Mouse (Mus musculus) lung, postnatal 25 days (tissue): ENCODE measurements at regions not wholly inside any gene's neighbourhood (a gene's known extent, or its start where the extent isn't known, plus 50 kb on each side); places are given as distances from the start of the nearest gene placed in this dataset.

Experiments
- DNase-seq: peaks from one replicate; pipeline ENCODE4 v3.0.0; 2022; ENCODE audit warnings: low spot score

GRCm38 (mm10) chr9:59232682-59233081 lies 58.7 kb upstream of the Adpgk start:
- DNase-seq = no peak

DNA sequence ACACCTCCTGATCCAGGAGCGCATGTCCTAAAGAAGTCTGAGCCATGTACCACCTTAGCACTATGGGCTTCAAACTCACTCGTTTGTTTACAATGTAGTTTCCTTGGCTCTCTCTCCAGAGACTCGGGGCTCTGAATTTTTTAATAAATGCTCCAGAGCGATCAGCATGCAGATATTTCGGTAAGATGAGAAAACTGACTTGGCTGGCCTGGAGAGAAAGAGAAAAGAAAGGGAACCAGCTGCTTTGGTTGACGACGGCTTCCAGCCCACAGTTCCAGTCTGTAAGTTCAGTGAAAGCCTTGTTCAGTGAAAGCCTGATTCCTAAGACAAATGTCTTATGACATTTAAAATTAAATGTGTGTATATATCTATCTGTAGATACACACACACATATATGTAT lies 59.4 kb upstream of the Adpgk start:
- no peak for DNase-seq

DNA sequence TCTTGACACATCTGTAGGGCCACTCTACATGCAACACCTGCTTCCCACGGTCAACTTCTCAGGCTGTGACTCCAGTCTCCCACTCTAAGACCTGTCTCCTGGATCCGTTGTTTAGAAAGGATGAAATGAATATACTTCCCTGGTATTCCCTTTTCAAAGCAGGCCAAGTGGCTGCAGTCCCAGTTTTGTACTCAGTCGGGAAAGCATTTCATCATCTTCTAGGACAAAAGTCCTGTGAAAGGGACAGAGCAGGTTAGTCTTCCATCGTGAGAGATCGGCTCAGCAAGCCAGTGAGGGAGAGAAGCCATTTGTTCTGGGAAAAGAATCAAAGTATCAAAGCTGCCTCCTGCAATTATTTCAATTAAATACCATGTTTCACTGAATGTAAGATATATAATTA lies 60.2 kb upstream of the Adpgk start:
- no peak for DNase-seq

DNA sequence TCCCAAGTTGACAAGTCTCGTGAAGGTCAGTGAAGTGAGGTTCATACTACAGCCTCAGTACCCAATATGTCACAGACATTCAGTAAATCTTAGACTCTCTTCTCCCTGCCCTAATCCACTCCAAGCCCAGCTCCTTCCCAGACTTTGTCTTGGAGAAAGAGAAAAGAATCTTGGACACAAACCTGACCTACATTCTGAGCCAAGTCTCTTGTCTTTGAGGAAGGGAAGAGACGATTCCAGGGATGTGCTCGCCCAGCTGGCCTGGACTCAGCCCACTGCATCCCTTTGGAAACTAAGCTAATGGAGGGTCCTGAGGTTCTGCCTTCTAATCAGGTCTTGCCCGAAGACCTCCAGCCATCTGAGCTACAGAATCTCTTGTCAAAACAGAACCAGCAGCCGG lies 61.2 kb upstream of the Adpgk start:
- peak; percentile 46 for DNase-seq

DNA sequence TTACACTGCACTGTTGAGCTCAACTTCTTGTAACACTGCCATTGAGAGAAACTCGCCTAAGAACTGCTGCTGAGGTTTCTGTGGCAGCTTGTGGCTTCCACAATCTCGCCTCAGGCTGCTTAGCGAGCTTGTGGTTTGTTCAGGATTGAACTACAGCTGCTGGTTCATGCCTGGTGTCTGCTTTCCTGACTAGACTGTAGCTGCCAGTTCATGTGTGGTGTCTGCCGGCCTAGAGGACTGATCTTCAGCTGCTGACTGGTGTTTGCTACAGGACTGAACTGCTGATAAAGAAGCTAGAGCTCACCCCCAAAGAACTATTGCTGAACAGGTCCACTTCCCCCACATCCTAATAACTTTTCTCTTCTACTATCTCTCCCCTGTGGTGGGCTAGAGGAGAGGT lies 63.4 kb upstream of the Adpgk start:
- no peak for DNase-seq

GRCm38 (mm10) chr9:59226361-59226760 lies 65.0 kb upstream of the Adpgk start:
- no peak for DNase-seq

- no peak for DNase-seq
Observed at GRCm38 (mm10) chr9:59219277-59219676, 72.1 kb upstream of the Adpgk start.

- no peak for DNase-seq
Observed at GRCm38 (mm10) chr9:59202654-59203514, 88.5 kb upstream of the Adpgk start.

- DNase-seq = no peak
Observed at GRCm38 (mm10) chr9:59199495-59200196, 91.7 kb upstream of the Adpgk start.

GRCm38 (mm10) chr9:59198221-59198875 lies 93.0 kb upstream of the Adpgk start:
- DNase-seq = no peak

DNA sequence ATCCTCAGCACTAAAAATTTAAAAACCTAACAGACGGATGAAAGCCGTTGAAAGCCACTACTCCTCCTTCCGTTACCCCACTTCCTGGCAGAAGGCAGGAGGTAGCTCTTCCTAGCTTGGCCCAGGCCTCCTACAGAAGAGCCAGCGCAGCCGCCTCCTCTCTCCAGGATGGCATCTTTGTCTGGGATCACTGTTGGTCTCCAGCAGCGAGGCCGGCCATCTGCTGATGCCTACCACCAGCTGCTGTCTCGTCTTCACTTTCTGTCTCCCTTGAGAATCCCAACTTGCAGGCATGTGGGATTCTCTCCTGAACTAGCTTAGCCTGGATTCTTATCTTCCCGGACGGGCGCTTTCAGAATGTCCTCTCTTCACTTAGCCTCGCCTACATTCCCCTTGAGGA lies 93.9 kb upstream of the Adpgk start:
- no peak for DNase-seq

GRCm38 (mm10) chr9:59193971-59194370 lies 97.4 kb upstream of the Adpgk start:
- DNase-seq = no peak

DNA sequence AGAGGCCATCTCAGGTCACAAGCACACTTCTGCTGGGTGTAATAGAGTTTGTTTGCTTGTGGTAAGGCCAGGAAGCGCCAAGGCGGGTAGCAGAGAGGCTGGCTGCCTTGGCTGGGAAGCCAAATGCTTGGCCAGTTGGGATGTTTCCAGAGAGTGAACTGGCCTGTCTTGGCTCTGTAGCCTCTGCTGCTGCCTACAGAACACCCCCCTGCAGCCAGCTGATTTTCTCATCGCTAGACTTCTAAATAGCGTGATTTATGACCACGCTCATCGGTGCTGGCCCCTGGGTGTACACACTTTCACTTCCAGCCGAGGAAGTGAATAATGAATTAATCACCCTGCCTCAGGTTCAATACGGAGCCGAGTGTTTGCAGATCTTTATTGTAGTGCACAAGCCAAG lies 102.2 kb upstream of the Adpgk start:
- DNase-seq = peak; percentile 34

- DNase-seq = no peak
Observed at GRCm38 (mm10) chr9:59188411-59188810, 102.9 kb upstream of the Adpgk start.

DNA sequence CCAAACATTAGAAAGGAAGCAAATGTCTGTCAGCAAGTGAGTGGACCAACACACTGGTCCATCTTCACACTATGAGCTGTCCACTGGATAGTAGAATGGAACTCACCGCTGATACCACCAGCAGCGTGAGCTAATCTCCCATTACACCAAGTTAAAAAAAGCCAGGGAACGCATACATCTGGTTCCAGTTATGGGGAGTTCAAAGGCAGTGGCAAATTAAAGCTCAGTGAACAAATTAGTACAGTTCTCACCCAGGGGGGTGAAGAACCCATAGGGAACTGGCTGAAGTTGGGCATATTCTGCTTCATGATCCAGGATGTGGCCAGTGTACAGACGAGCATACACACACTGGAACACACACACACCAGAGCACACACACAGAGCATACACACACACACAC lies 105.0 kb upstream of the Adpgk start:
- DNase-seq = no peak

DNA sequence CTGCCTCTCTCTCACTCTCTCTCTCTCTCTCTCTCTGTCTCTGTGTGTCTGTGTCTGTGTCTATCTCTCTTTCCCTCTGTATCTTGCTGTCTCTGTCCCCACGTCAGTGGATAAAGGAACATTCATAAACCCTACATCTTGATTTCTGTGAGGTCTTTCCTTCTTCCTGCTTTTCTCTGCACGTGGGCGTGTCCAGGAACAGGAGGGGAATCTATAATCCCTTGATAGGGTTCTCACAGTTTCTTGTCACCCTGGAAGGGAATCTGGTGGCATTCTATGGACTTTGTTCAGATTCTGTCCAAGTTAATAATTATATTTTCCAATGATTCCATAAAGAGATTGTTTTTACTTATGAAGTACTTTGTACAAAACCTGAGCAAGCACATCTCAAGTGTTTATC lies 107.3 kb upstream of the Adpgk start:
- DNase-seq = no peak

- DNase-seq = no peak
Observed at GRCm38 (mm10) chr9:59182906-59183305, 108.5 kb upstream of the Adpgk start.

- no peak for DNase-seq
Observed at GRCm38 (mm10) chr9:59182490-59182889, 108.9 kb upstream of the Adpgk start.

GRCm38 (mm10) chr9:59171576-59171975 lies 119.8 kb upstream of the Adpgk start:
- DNase-seq = no peak

- no peak for DNase-seq
Observed at GRCm38 (mm10) chr9:59163390-59163976, 127.2 kb upstream of the Neo1 start.

DNA sequence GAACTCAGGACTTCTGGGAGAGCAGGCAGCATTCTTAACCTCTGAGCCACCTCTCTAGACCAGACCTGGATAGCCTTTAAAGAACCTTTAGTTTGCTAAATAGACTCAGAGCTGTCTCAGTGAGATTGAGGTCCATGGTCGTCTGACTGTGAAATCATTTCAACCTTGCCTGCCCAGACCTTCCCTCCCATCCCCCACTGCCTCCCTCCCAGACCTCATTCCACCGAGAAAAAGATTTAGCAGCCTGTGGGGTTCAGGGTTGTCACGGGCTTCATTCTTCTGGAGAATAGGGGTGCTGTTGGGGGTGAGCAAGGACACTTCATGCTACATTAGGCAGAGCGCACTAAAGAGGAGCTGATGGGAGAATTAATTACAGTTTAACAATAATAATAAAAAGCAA lies 126.7 kb upstream of the Neo1 start:
- no peak for DNase-seq

DNA sequence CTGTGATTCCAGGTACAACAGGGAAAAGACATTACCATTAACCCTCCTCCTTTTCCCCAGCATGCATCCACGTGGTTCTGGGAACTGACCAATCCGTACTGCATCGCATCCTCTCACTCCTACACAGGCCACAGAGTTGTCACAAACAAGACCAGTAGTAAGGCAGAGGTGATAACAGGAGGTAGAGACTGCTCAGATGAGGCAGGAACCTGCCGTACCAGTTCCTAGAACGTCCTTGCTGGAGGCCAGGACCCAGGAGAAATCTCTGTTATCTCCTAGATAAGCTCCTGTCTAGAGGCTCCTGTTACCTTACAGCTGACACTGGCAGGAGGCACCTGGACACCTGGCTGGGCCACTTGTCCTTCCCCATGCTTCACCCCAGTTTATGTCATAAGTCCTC lies 121.4 kb upstream of the Neo1 start:
- DNase-seq = no peak

DNA sequence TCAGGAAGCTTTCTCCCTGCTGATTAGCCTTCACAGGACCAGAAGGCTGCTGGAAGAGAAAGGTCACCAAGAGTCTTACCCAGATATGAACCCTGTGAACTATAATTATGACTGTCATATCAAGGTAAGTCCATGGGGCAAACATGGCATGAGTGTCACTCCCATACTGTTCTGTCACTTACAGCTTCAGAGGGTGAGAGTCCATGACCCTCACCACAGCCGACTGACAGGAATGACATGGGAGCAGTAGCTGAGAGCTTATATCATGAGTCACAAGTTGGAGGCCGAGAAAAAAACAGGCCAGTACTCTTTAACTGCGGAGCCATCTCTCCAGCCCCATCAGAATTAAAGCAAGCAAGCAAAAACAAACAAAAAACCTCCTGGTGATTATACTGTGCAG lies 117.7 kb upstream of the Neo1 start:
- no peak for DNase-seq
